In genomic region chr15:73981652-73982051, GRCm38 (mm10) we compare ENCODE assay signal across 13 mouse cellular contexts.
A peak's percentile ranks its signal among the peaks of the same experiment; 100 is the strongest.
DNase-seq lines count a peak whose midpoint lies in the region; ATAC-seq and TF ChIP-seq lines count a peak whose summit lies in the region.
"Had no signal": no experiment of that assay in that cellular context is flagged by ENCODE, and none has a peak within 500 bp of the region (broad histone marks: within the 10 kb centered on the region; RNA-seq: fewer than 3 reads in every experiment).

No protein-coding gene starts in this region.

- no peak for ATAC-seq in heart, embryonic 14.5 days (ENCODE audit: insufficient number of reproducible peaks, insufficient read depth, low FRiP score, low read depth)
- 0 out of 2 replicates have a peak, but pooled peaks have one; percentile 7 for ATAC-seq in hindbrain, embryonic 15.5 days (ENCODE audit: low FRiP score, low read depth)
- no peak for ATAC-seq in midbrain, postnatal 0 days (ENCODE audit: low FRiP score)
- ATAC-seq: intestine, embryonic 15.5 days had no signal

- intact Hi-C loops in left cerebral cortex, postnatal 10 days (cut with DNase I): no loop called here

- no peaks in the 10 kb centered on the region for H3K27me3 ChIP-seq in heart, embryonic 14.5 days (ENCODE audit: control insufficient read depth, insufficient read depth, low read length)
- H3K27me3 ChIP-seq in heart, embryonic 10.5 days (ENCODE audit: insufficient read depth, poor library complexity, severe bottlenecking): peaks cover 6% of the 10 kb centered on the region; the same call in 1 of the 2 replicates
- H3K27me3 ChIP-seq in hindbrain, embryonic 15.5 days: no peaks in the 10 kb centered on the region
- no peaks in the 10 kb centered on the region for H3K27me3 ChIP-seq in midbrain, postnatal 0 days (ENCODE audit: insufficient read depth, low read length)
- H3K27me3 ChIP-seq: intestine, embryonic 15.5 days; liver, embryonic 15.5 days; midbrain, embryonic 12.5 days had no signal

- no peak overlapping the region for H3K4me3 ChIP-seq in heart, embryonic 14.5 days (ENCODE audit: control insufficient read depth in 1 of 2, insufficient read depth in 1 of 2, low read depth in 1 of 2, low read length in 2 of 2)
- H3K4me3 ChIP-seq in heart, embryonic 10.5 days: no peak overlapping the region
- H3K4me3 ChIP-seq in hindbrain, embryonic 15.5 days: no peak overlapping the region
- no peak overlapping the region for H3K4me3 ChIP-seq in midbrain, postnatal 0 days (ENCODE audit: low read depth, low read length)
- H3K4me3 ChIP-seq: intestine, embryonic 15.5 days; liver, embryonic 15.5 days; midbrain, embryonic 12.5 days had no signal

- peak overlapping the region; percentile 41; the same call in 1 of the 2 replicates for H3K4me2 ChIP-seq in heart, embryonic 14.5 days (ENCODE audit: low read length)
- no peak overlapping the region for H3K4me2 ChIP-seq in hindbrain, embryonic 15.5 days
- H3K4me2 ChIP-seq in midbrain, postnatal 0 days (ENCODE audit: low read depth, low read length, poor library complexity, severe bottlenecking): no peak overlapping the region
- H3K4me2 ChIP-seq: intestine, embryonic 15.5 days; liver, embryonic 15.5 days; midbrain, embryonic 12.5 days had no signal

- no peaks in the 10 kb centered on the region for H3K9me3 ChIP-seq in heart, embryonic 14.5 days (ENCODE audit: control insufficient read depth, low read length)
- H3K9me3 ChIP-seq in heart, embryonic 10.5 days: no peaks in the 10 kb centered on the region
- H3K9me3 ChIP-seq in hindbrain, embryonic 15.5 days: no peaks in the 10 kb centered on the region
- H3K9me3 ChIP-seq in midbrain, postnatal 0 days (ENCODE audit: low read length): no peaks in the 10 kb centered on the region
- H3K9me3 ChIP-seq: intestine, embryonic 15.5 days; liver, embryonic 15.5 days; midbrain, embryonic 12.5 days had no signal

- no peaks in the 10 kb centered on the region for H3K36me3 ChIP-seq in heart, embryonic 14.5 days (ENCODE audit: control insufficient read depth, insufficient read depth, low read length)
- H3K36me3 ChIP-seq in heart, embryonic 10.5 days: no peaks in the 10 kb centered on the region
- H3K36me3 ChIP-seq in hindbrain, embryonic 15.5 days: no peaks in the 10 kb centered on the region
- H3K36me3 ChIP-seq in midbrain, postnatal 0 days (ENCODE audit: insufficient read depth, low read length): no peaks in the 10 kb centered on the region
- H3K36me3 ChIP-seq: intestine, embryonic 15.5 days; liver, embryonic 15.5 days; midbrain, embryonic 12.5 days had no signal

- peak overlapping the region; percentile 17 to 33; a peak in 1 of 4 replicates for H3K27ac ChIP-seq in heart, embryonic 14.5 days (replicated peaks in 1 of 2; ENCODE audit: control insufficient read depth in 1 of 2, insufficient read depth in 1 of 2, low read depth in 2 of 2, low read length in 2 of 2)
- no peak overlapping the region; the same call in 1 of the 2 replicates for H3K27ac ChIP-seq in heart, embryonic 10.5 days
- peak overlapping the region; percentile 67 for H3K27ac ChIP-seq in hindbrain, embryonic 15.5 days (replicated peaks)
- H3K27ac ChIP-seq in midbrain, postnatal 0 days (ENCODE audit: low read depth, low read length): peak overlapping the region; percentile 43; the same call in 1 of the 2 replicates
- H3K27ac ChIP-seq: intestine, embryonic 15.5 days; liver, embryonic 15.5 days; midbrain, embryonic 12.5 days had no signal

- WGBS in heart, embryonic 14.5 days: 17% methylated on average over 3 of the region's 3 CpGs
- WGBS in heart, embryonic 10.5 days: 27% methylated on average over 3 of the region's 3 CpGs
- 50% methylated on average over 3 of the region's 3 CpGs for WGBS in hindbrain, embryonic 15.5 days
- 68% methylated on average over 3 of the region's 3 CpGs for WGBS in midbrain, postnatal 0 days

- H3K9ac ChIP-seq in heart, embryonic 14.5 days (ENCODE audit: low read length): no peak overlapping the region
- H3K9ac ChIP-seq in hindbrain, embryonic 15.5 days: no peak overlapping the region
- H3K9ac ChIP-seq in midbrain, postnatal 0 days (replicated peaks; ENCODE audit: low read length, poor library complexity, severe bottlenecking): no peak overlapping the region
- H3K9ac ChIP-seq: intestine, embryonic 15.5 days; liver, embryonic 15.5 days; midbrain, embryonic 12.5 days had no signal

- no peak for TF ChIP-seq CTCF in midbrain, postnatal 0 days (IDR thresholded peaks at IDR 0.05)

- peaks cover 33 to 39% of the 10 kb centered on the region in 2 experiments for H3K4me1 ChIP-seq in heart, embryonic 14.5 days (ENCODE audit: control insufficient read depth in 2 of 2, insufficient read depth in 2 of 2, low read length in 2 of 2)
- peaks cover 34% of the 10 kb centered on the region for H3K4me1 ChIP-seq in heart, embryonic 10.5 days
- H3K4me1 ChIP-seq in hindbrain, embryonic 15.5 days (replicated peaks): peaks cover 16% of the 10 kb centered on the region
- 0 out of 2 replicates have a peak, but pooled peaks cover 6% of the 10 kb centered on the region for H3K4me1 ChIP-seq in midbrain, postnatal 0 days (ENCODE audit: insufficient read depth, low read length)
- H3K4me1 ChIP-seq: intestine, embryonic 15.5 days; liver, embryonic 15.5 days had no signal

- DNase-seq in heart, embryonic 10.5 days (ENCODE audit: low spot score): no peak
- DNase-seq in left cerebral cortex, adult 18-20 months (ENCODE audit: low spot score in 2 of 2): peak; percentile 50 to 57
- no peak for DNase-seq in left cerebral cortex, postnatal 10 days (ENCODE audit: extremely low spot score in 1 of 2, low spot score in 2 of 2)
- no peak for DNase-seq in midbrain, postnatal 0 days (ENCODE audit: low spot score)
- DNase-seq in kidney, adult 9 months: no peak
- no peak for DNase-seq in kidney, postnatal 4 days
- DNase-seq: kidney, postnatal 25 days; lung, postnatal 14 days had no signal

Comparison
In these comparisons a context has a peak if more than half of its experiments do, and no peak if none do; other contexts are left out.
1. DNase-seq: peak in left cerebral cortex, adult 18-20 months (2 of 2); none in heart, embryonic 10.5 days (single experiment), left cerebral cortex, postnatal 10 days (0 of 2), midbrain, postnatal 0 days (single experiment), kidney, adult 9 months (single experiment) and kidney, postnatal 4 days (0 of 2).